Mouse (Mus musculus) C2C12 (cell line): Measurements from ENCODE around the gene Add3.

Source experiments
- CEBPB ChIP-seq: IDR thresholded peaks from one replicate; pipeline ENCODE4 v1.6.1; 2011; ENCODE audit warnings: low read depth, mild to moderate bottlenecking, control low read depth, moderate library complexity
- CTCF ChIP-seq: IDR thresholded peaks from one replicate; pipeline ENCODE4 v1.5.1; 2011; ENCODE audit not compliant: control insufficient read depth, insufficient read depth, insufficient read length
- MAX ChIP-seq: IDR thresholded peaks from one replicate; pipeline ENCODE4 v1.6.1; 2011; ENCODE audit warnings: mild to moderate bottlenecking, control low read depth

- TF ChIP-seq CTCF (no peak), CEBPB (no peak), MAX (no peak)
Observed at GRCm38 (mm10) chr19:53184216-53184615, 44.0 kb downstream of the Add3 start.
